Mouse (Mus musculus) forebrain, embryonic 16.5 days (tissue): ENCODE results near the gene St6galnac3. TPM values are rescaled to one million over a fixed set of nuclear protein-coding genes. Genes with fewer than 3 reads are reported as not detected.

Experiments
- ATAC-seq: fragments of 200-750 bp; cut with Nextera tagmentation; 2 replicates; pipeline ENCODE4 v1.8.0; 2017; ENCODE audit warnings: mild to moderate bottlenecking, moderate library complexity
- H3K27ac ChIP-seq: fragments of 300-500 bp; sonication (generic); 2 replicates; pipeline ENCODE4 v1.5.1; 2014; ENCODE audit warnings: low read length, control low read depth
- H3K27me3 ChIP-seq: fragments of 300-500 bp; sonication (generic); replicated peaks from 2 replicates; pipeline ENCODE4 v1.6.1; 2014; ENCODE audit warnings: low read length; ENCODE audit not compliant: control insufficient read depth, insufficient read depth
- H3K36me3 ChIP-seq: fragments of 300-500 bp; sonication (generic); 2 replicates; pipeline ENCODE4 v1.6.1; 2014; ENCODE audit not compliant: control insufficient read depth, insufficient read depth
- H3K4me1 ChIP-seq: fragments of 300-500 bp; sonication (generic); replicated peaks from 2 replicates; pipeline ENCODE4 v1.6.1; 2014; ENCODE audit warnings: low read length; ENCODE audit not compliant: control insufficient read depth, insufficient read depth
- H3K4me2 ChIP-seq: fragments of 300-500 bp; sonication (generic); 2 replicates; pipeline ENCODE4 v1.6.1; 2014; ENCODE audit warnings: mild to moderate bottlenecking, low read length, control low read depth
- H3K4me3 ChIP-seq: fragments of 300-500 bp; sonication (generic); replicated peaks from 2 replicates; pipeline ENCODE4 v1.5.1; 2014; ENCODE audit warnings: mild to moderate bottlenecking, low read length, control low read depth
- H3K9ac ChIP-seq: fragments of 300-500 bp; sonication (generic); replicated peaks from 2 replicates; pipeline ENCODE4 v1.6.1; 2014; ENCODE audit warnings: low read depth, low read length, control low read depth
- H3K9me3 ChIP-seq: fragments of 300-500 bp; sonication (generic); 2 replicates; pipeline ENCODE4 v1.6.1; 2016; ENCODE audit warnings: low read length; ENCODE audit not compliant: control insufficient read depth
- WGBS: fragments of 180-500 bp; shearing (Covaris S2); extraction: QIAGEN DNeasy Blood & Tissue Kit; methylation state at CpG from one replicate; pipeline ENCODE4 v1.1.7; 2014; 5-methylcytosine and 5-hydroxymethylcytosine counted together
- polyA plus RNA-seq: library from polyadenylated mRNA; unstranded; fragments of >200 nt; fragmentation: Nextera tagmentation; extraction: Ambion mirVana; gene quantifications from 2 replicates; pipeline ENCODE4 v1.2.1, GENCODE M21; 2015

Gene St6galnac3
- polyA plus RNA-seq, 1 experiment from 2014 or later = 23.5 TPM

DNA sequence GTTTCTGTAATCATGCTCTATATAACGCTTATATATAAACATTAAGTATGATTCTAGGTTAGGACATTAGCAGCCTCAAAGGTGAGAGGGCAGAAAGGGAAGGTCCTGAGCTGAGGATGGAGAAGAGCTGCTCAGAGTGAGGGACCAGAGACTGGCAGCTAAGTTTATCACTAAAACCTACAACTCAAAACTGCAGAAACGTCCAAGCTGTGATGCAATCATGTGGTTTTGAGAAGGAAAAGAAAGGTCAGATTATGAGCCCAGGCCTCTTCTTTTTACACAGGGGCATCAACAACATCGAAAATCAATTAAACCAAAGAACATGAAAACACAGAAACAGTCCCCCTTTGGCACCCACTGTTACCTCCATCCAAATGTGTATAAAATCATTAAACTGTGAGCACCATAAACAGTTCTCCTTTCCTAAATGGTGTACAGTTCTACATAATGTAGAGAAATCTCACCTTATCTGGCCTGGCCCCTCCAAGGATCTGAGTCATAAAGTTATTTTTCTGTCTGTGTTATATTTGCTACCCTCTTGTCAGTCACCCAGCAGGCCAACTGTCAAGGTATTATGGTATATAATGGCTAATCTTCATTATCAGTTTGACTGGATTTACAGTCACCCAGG, 244.9 kb downstream of the St6galnac3 start:
- WGBS = 86% methylated on average over 3 of the region's 3 CpGs
- Histone ChIP-seq H3K4me1 (peaks cover 25% of the 10 kb centered on the region), H3K27me3 (no peaks in the 10 kb centered on the region), H3K4me3 (no peak overlapping the region), H3K36me3 (no peaks in the 10 kb centered on the region), H3K4me2 (no peak overlapping the region), H3K9me3 (no peaks in the 10 kb centered on the region), H3K9ac (no peak overlapping the region), H3K27ac (no peak overlapping the region)
- no peak for ATAC-seq

DNA sequence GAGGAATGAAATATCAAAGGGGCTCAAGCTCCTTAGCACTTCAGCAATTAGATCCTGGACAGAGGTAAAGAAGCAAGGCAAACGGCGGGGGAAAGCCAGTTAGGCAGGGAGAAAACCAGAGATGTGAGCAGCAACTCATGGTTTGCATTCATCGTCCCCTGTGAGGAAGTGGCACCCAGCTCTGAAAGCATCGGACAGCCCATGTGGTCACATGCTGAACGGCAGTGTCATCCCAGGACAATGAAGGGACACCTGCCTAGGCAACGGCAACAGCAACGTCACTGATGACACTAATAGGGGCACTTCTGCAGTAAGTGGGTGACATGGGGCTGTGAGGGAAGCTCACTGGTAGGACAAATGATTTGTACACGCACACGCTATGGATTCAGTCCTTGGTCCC, 249.1 kb downstream of the St6galnac3 start:
- Histone ChIP-seq H3K4me2 (no peak overlapping the region), H3K9me3 (no peaks in the 10 kb centered on the region), H3K27me3 (no peaks in the 10 kb centered on the region), H3K36me3 (no peaks in the 10 kb centered on the region), H3K9ac (no peak overlapping the region), H3K4me3 (no peak overlapping the region), H3K27ac (no peak overlapping the region), H3K4me1 (no peaks in the 10 kb centered on the region)
- ATAC-seq = no peak
- 89% methylated on average over 9 of the region's 9 CpGs for WGBS

DNA sequence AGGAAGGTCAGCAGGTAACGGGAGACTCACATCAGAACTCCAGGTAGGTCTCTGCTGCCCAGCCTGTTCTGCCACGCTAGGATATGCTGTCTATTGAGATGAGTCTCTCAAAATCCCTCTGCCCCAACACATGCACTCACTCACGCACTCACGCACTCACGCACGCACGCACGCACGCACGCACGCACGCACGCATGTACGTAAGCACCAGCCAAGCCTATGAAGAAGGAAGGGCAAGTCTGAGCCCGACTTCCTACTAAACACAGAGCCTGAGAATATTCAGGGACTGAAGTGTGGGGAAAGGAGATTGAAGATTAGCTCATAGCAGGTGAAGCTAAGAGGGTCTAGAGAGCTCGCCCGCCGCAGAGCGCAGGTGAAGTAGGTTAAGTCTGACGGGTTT, 249.5 kb downstream of the St6galnac3 start:
- no peak overlapping the region for H3K4me2 ChIP-seq

DNA sequence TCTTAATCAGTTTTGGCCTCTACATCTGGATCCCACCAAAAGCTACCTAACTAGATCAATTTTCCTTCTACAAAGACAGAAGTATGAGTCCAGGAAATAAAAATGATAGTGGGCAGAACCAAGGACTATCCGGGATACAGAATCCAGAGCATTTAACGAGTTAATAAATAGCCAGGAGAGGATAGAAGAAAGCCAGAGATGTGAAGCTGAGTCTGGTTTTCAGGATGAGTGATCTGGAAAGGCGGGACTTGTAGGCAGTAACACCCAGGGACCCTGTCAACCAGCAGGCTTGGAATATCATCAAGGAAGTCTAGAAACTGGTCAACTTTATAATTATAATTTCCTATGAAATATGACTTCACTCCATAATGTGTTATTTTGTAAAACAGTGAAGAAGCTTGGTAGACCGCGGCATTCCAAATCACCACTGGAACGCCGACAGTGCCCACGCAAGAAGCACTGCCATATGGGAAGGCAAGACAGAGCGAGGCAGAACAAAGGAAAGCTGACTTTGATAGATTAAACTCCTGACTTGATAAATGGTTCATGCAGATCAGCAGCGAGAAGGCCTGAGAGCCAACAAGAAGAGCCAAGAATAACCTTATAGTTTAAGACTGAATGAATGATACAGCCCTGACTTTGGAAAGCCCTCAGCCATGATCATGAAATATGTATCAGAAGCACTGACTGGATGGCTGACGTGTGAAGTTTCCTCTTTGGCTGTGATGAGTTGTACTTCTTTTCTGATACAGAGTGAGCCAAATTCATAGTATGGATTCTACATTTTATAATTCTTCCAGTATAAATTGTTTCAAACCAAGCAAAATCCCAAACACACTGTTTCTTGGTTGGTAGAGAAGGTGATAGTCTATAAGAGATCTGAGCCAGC, 252.1 kb downstream of the St6galnac3 start:
- Histone ChIP-seq H3K36me3 (no peaks in the 10 kb centered on the region), H3K27ac (no peak overlapping the region), H3K9me3 (no peaks in the 10 kb centered on the region), H3K4me3 (no peak overlapping the region), H3K9ac (no peak overlapping the region), H3K27me3 (no peaks in the 10 kb centered on the region), H3K4me1 (no peaks in the 10 kb centered on the region), H3K4me2 (no peak overlapping the region)
- no peak for ATAC-seq
- WGBS = 89% methylated on average over 11 of the region's 11 CpGs

More for the DNA sequence above, 249.5 kb downstream of the St6galnac3 start:
- H3K4me3 ChIP-seq = no peak overlapping the region
- H3K9me3 ChIP-seq = no peaks in the 10 kb centered on the region
- no peaks in the 10 kb centered on the region for H3K27me3 ChIP-seq
- 96% methylated on average over 20 of the region's 20 CpGs for WGBS
- H3K27ac ChIP-seq = no peak overlapping the region
- no peaks in the 10 kb centered on the region for H3K4me1 ChIP-seq
- no peaks in the 10 kb centered on the region for H3K36me3 ChIP-seq
- no peak for ATAC-seq
- H3K9ac ChIP-seq = no peak overlapping the region

DNA sequence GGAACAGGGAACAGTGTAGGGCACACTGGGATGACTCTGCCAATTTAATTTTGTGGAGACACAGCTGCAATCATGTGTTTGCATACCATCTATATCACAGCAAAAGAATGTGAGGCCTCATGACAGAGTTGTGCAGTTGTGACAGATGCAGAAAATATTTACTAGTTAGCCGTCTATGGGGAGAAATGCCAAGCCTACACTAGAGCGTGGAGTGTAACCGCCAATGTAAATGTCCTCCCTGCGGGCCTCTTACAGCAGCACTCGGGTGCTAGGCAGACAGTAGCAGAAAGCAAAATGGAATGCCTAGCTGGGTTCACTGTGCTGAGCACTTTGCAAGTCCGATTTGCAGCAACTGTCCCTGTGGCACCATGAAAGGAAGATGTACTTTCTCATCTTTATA, 261.1 kb downstream of the St6galnac3 start:
- Histone ChIP-seq H3K4me2 (no peak overlapping the region), H3K4me1 (0 out of 2 replicates have a peak, but pooled peaks cover under 1% of the 10 kb centered on the region), H3K27me3 (no peaks in the 10 kb centered on the region), H3K4me3 (no peak overlapping the region), H3K36me3 (no peaks in the 10 kb centered on the region), H3K27ac (no peak overlapping the region), H3K9ac (no peak overlapping the region), H3K9me3 (0 out of 2 replicates have a peak, but pooled peaks cover 3% of the 10 kb centered on the region)
- no peak for ATAC-seq
- 87% methylated on average over 6 of the region's 6 CpGs for WGBS

DNA sequence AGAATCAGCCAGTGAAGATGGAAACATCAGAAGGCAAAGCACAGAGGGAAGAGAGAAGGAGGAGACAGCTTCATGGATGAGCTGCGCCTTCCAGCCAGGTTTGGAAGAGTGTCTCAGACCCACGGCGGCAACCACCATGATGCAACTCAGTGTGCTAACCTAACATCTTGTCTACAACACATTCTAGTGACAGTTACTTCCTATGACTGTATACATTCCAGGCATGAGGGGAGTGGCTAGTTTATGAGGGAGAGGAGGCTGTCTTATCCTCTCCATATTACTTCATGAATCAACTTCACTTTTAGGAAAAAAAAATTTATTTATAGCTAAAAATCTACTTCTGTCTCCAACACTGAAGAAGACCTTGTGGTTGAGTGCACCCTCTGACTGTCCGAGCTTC, 264.8 kb downstream of the St6galnac3 start:
- Histone ChIP-seq H3K36me3 (no peaks in the 10 kb centered on the region), H3K4me1 (peaks cover 12% of the 10 kb centered on the region), H3K27ac (no peak overlapping the region), H3K9me3 (0 out of 2 replicates have a peak, but pooled peaks cover 3% of the 10 kb centered on the region), H3K4me2 (no peak overlapping the region), H3K27me3 (no peaks in the 10 kb centered on the region), H3K9ac (no peak overlapping the region), H3K4me3 (no peak overlapping the region)
- no peak for ATAC-seq
- 98% methylated on average over 4 of the region's 4 CpGs for WGBS

DNA sequence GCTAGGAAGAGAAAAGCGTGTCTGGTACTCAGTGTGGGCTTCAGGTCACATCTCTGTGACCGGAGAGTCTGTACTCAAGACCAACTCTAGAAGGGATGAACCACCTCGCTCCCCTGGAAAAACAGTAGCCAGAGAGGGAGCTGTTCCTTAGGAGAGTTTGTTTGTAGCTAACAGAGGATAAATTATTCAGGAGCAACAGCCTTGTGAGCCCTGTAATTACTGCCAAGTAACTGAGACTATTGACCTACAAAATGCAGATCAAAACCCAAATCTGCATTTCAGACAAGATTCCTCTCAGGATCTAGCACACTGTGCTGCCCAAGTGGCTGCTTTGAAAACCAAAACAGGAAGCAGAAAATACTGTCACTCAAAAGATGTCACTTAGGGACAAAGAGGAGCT, 266.4 kb downstream of the St6galnac3 start:
- Histone ChIP-seq H3K27ac (no peak overlapping the region), H3K9me3 (0 out of 2 replicates have a peak, but pooled peaks cover 3% of the 10 kb centered on the region), H3K36me3 (no peaks in the 10 kb centered on the region), H3K4me2 (no peak overlapping the region), H3K4me3 (no peak overlapping the region), H3K27me3 (no peaks in the 10 kb centered on the region), H3K4me1 (peaks cover 12% of the 10 kb centered on the region), H3K9ac (no peak overlapping the region)
- ATAC-seq = no peak; the same call in 1 of the 2 replicates
- 75% methylated on average over 3 of the region's 3 CpGs for WGBS

DNA sequence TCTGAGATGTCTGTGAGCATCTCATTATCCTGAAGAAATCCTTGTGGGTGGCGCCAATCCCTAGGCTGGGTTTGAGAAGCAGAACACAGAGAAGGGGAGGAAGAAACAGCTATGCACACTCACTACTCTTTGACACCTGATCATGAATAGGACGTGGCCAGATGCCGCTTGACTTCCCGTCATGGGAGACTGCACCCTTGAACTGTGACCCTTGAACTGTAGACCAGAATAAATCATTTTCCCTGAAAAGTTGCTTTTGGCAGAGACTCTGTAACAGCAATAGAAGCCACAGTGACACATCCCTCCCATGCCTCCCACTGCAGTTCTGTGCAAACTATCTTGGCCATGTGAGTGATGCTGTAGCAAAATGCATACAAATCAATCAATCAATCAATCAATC, 267.3 kb downstream of the St6galnac3 start:
- Histone ChIP-seq H3K27ac (no peak overlapping the region), H3K4me1 (peaks cover 12% of the 10 kb centered on the region), H3K4me2 (no peak overlapping the region), H3K9me3 (0 out of 2 replicates have a peak, but pooled peaks cover 3% of the 10 kb centered on the region), H3K27me3 (no peaks in the 10 kb centered on the region), H3K4me3 (no peak overlapping the region), H3K9ac (no peak overlapping the region), H3K36me3 (no peaks in the 10 kb centered on the region)
- 96% methylated on average over 4 of the region's 4 CpGs for WGBS
- ATAC-seq = no peak

DNA sequence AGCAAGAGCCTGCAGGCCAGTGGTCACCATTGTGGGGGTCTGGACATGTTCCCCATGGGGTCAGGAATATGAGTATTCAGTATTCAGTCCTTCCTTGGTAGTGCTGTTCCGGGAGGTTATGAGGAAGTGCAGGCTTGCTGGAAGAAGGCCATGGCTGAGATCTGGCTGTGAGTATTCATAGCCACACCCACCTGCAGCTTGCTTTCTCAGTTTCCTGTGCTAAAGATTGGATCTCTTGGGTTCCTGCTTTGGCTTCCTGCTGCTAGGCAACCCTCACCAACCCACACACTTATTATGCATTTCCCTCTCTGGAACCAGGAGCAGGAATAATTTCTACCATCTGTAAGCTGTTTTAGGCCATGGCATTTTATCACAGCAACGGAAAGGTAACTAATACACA, 267.8 kb downstream of the St6galnac3 start:
- Histone ChIP-seq H3K9me3 (0 out of 2 replicates have a peak, but pooled peaks cover 3% of the 10 kb centered on the region), H3K36me3 (no peaks in the 10 kb centered on the region), H3K4me3 (no peak overlapping the region), H3K4me1 (peaks cover 12% of the 10 kb centered on the region), H3K27me3 (no peaks in the 10 kb centered on the region), H3K4me2 (no peak overlapping the region), H3K27ac (no peak overlapping the region), H3K9ac (no peak overlapping the region)
- WGBS = 72% methylated on average over 2 of the region's 2 CpGs
- no peak for ATAC-seq
